Mouse (Mus musculus): Measurements from ENCODE around the gene Chkb. TPM values are rescaled to one million over a fixed set of nuclear protein-coding genes. Genes with fewer than 3 reads are reported as not detected.

The Chkb gene
- polyA plus RNA-seq (2014; fragmentation: Nextera tagmentation; extraction: Ambion mirVana): 44.7 and 48.1 TPM in 2 replicates

DNA sequence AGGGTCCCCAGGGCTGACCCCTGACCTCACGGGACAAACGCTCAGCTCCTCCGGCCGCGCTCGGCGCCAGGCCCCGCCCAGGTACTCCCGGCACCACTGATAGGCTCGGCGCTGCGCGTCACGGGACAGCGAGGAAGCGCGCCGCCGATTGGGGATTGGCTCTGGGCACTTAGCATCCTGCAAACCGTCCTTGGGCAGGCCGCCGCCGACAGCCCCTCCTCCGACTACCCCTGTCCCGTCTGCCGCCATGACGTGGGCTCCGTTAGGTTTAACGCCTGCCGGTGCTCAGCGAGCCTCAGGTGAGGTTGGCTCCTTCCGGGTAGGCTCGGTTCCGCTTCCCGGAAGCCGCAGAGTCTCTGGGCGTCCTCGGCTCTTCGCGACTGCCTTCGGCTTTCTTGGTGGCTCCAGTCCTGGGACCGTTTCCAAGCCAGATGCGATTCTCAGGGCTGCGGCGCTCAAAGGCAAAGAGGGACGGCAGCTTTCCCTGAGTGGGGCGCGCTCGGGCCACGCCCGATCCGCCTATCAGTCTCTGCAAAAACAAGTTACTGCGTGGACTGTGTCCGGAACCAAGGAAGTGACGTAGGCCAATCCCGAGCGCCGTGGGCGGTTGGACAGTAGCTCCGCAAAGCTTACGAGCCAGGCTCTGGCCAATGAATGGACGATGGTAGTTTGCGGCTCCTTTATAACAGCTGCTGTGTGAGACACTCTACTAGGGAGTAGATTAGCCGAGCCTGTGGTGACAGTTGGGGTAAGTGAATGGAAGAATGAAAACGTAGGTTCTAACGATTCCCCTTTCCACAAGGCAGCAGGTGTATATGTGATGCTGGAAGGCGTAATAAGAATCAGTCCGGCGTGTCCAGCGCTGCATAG, at the start of gene Chkb, which contains the start of the genes C730034F03Rik and Gm44502:
Chkb (minus strand) TSS at position 557 of the 870 bp plus-strand sequence.
C730034F03Rik (plus strand) TSS at position 238 of the 870 bp plus-strand sequence.
Gm44502 (minus strand) TSS at position 345 of the 870 bp plus-strand sequence.
- peaks cover 13% of the 10 kb centered on the region for H3K4me1 ChIP-seq (ENCODE audit: control insufficient read depth, insufficient read depth, low read length)
- 1% methylated on average over 48 of the region's 70 CpGs for WGBS

GRCm38 (mm10) chr15:89478622-89479021, 48.9 kb upstream of the Chkb start:
- H3K27ac ChIP-seq (replicated peaks; ENCODE audit: low read depth, low read length): no peak overlapping the region
- 0 out of 2 replicates have a peak, but pooled peaks cover 3% of the 10 kb centered on the region for H3K9me3 ChIP-seq (ENCODE audit: control insufficient read depth, low read length)
- H3K4me2 ChIP-seq (ENCODE audit: low read depth, low read length): no peak overlapping the region
- H3K9ac ChIP-seq (ENCODE audit: low read depth, low read length): no peak overlapping the region
- no peak for ATAC-seq (ENCODE audit: low read depth)
- no peaks in the 10 kb centered on the region for H3K36me3 ChIP-seq (ENCODE audit: control insufficient read depth, insufficient read depth, low read length)
- H3K4me1 ChIP-seq (ENCODE audit: control insufficient read depth, insufficient read depth, low read length): peaks cover 12% of the 10 kb centered on the region
- 81% methylated on average over 3 of the region's 3 CpGs for WGBS
- no peak for DNase-seq (ENCODE audit: low spot score)
- H3K27me3 ChIP-seq (replicated peaks; ENCODE audit: control insufficient read depth, insufficient read depth, low read length): no peaks in the 10 kb centered on the region
- no peak overlapping the region for H3K4me3 ChIP-seq (ENCODE audit: low read depth, low read length)

More for the DNA sequence above, at the start of gene Chkb, which contains the start of the genes C730034F03Rik and Gm44502:
- ATAC-seq (ENCODE audit: low read depth): peak; percentile 94
- DNase-seq (ENCODE audit: low spot score): peak; percentile 98
- peak within 1 kb of the TSS; percentile 95 for H3K27ac ChIP-seq (replicated peaks; ENCODE audit: low read depth, low read length)
- H3K4me3 ChIP-seq (ENCODE audit: low read depth, low read length): peak within 1 kb of the TSS; percentile 70
- H3K9me3 ChIP-seq (ENCODE audit: control insufficient read depth, low read length): no peaks in the 10 kb centered on the region
- no peaks in the 10 kb centered on the region for H3K27me3 ChIP-seq (replicated peaks; ENCODE audit: control insufficient read depth, insufficient read depth, low read length)
- peak within 1 kb of the TSS; percentile 80 for H3K9ac ChIP-seq (ENCODE audit: low read depth, low read length)
- H3K4me2 ChIP-seq (ENCODE audit: low read depth, low read length): peak within 1 kb of the TSS; percentile 80
- H3K36me3 ChIP-seq (ENCODE audit: control insufficient read depth, insufficient read depth, low read length): peaks cover 27% of the 10 kb centered on the region

DNA sequence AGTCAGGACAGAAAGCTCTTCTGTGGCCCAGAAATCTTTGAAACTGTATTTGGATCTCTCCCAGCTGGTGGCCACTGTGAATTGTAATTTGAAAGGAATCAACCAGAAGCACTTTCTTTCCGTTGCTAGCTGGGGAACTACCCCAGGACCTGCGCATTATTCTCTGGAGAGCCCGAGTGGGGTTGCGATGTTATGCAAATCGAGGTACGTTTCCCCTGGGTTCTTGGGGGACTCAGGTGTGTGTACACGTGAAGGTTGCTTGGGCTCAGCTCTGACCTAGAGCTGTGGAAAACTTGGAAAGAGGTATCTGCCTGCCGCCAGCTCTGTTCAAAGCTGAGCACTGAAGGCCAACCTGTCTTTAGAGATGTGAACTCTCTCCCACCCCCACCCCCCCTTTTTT, 48.1 kb upstream of the Chkb start:
- Histone ChIP-seq H3K27me3 (replicated peaks; ENCODE audit: control insufficient read depth, insufficient read depth, low read length) (no peaks in the 10 kb centered on the region), H3K36me3 (ENCODE audit: control insufficient read depth, insufficient read depth, low read length) (no peaks in the 10 kb centered on the region), H3K9me3 (ENCODE audit: control insufficient read depth, low read length) (0 out of 2 replicates have a peak, but pooled peaks cover 3% of the 10 kb centered on the region), H3K4me2 (ENCODE audit: low read depth, low read length) (no peak overlapping the region), H3K27ac (replicated peaks; ENCODE audit: low read depth, low read length) (no peak overlapping the region), H3K4me1 (ENCODE audit: control insufficient read depth, insufficient read depth, low read length) (peaks cover 12% of the 10 kb centered on the region), H3K4me3 (ENCODE audit: low read depth, low read length) (no peak overlapping the region), H3K9ac (ENCODE audit: low read depth, low read length) (no peak overlapping the region)
- DNase-seq (ENCODE audit: low spot score): no peak
- 53% methylated on average over 8 of the region's 8 CpGs for WGBS
- ATAC-seq (ENCODE audit: low read depth): no peak

DNA sequence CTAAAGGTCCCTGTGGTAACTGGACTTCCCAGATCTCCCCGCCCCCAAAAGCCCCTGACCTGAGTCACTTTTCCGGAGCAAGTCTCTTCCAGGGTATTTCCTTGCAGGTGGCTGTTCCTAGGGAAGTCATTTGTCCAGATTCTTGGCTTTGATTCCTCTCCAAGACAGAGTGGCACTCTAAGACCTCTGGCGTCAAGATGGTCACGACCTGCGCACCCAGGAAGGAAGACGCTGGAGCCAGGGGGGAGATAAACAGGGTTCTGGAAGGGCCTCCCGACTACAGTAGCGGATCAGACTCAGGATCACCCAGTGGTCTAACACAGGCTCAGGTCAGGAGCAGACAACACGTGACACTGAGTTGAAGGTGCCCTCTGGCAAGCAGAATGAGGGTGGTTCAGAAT, 47.4 kb upstream of the Chkb start, which contains the start of gene Arsa:
Arsa (minus strand) TSS at position 335 of the 401 bp plus-strand sequence.
- Histone ChIP-seq H3K4me1 (ENCODE audit: control insufficient read depth, insufficient read depth, low read length) (peaks cover 12% of the 10 kb centered on the region), H3K4me3 (ENCODE audit: low read depth, low read length) (peak within 1 kb of the TSS; percentile 63), H3K36me3 (ENCODE audit: control insufficient read depth, insufficient read depth, low read length) (no peaks in the 10 kb centered on the region), H3K27ac (replicated peaks; ENCODE audit: low read depth, low read length) (peak within 1 kb of the TSS; percentile 72), H3K27me3 (replicated peaks; ENCODE audit: control insufficient read depth, insufficient read depth, low read length) (no peaks in the 10 kb centered on the region), H3K4me2 (ENCODE audit: low read depth, low read length) (peak within 1 kb of the TSS; percentile 96), H3K9ac (ENCODE audit: low read depth, low read length) (peak within 1 kb of the TSS; percentile 76), H3K9me3 (ENCODE audit: control insufficient read depth, low read length) (no peaks in the 10 kb centered on the region)
- no peak for ATAC-seq (ENCODE audit: low read depth)
- WGBS: 34% methylated on average over 9 of the region's 9 CpGs
- no peak for DNase-seq (ENCODE audit: low spot score)

GRCm38 (mm10) chr15:89476475-89476815, 46.7 kb upstream of the Chkb start:
- ATAC-seq (ENCODE audit: low read depth): no peak; the same call in 1 of the 2 replicates
- H3K27me3 ChIP-seq (replicated peaks; ENCODE audit: control insufficient read depth, insufficient read depth, low read length): no peaks in the 10 kb centered on the region
- 3% methylated on average over 5 of the region's 5 CpGs for WGBS

DNA sequence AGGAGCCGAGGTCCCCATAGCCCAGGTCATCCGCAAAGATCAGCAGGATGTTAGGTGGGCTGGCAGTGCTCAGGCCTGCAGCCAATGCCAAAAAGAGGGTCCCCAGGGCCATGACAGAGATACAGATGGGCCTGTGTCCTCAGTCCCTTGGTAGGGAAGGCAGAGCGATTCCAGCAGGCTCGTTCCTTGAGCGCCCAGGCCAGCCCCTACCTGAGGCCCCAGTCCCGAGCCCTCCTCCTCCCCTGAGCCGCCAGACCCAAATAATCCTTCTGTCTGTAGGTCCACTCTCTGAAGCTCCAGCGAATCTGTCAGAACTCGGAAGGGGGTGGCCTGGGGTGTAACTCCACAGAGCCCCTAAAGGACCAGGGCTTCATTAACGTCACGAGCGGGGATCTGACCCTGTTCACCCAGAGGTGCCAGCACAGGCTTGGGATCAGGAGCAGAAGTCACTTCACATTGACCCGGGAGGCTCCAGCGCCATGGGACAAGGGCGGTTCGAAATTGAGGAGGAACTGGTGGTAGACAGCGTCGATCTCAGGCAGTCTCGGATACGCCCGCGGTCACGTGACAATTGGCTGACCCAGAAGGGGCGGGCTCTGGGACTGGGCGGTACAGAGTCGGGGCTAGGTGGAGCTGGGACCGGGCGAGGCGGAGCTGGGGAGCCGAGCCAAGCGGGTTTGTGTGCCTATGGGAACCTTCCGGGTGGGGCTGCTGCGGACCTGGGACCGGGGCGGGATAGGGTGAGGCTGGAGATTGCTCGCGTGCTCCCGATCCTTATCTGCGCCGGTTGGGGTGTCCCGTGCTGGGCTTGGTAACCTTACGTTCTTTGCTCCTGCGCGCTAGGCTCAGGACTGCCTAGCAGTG, 46.1 kb upstream of the Chkb start:
- whole genome bisulfite sequencing: 11% methylated on average over 36 of the region's 44 CpGs
- ATAC-seq (ENCODE audit: low read depth): peak; percentile 99
- H3K9ac ChIP-seq (ENCODE audit: low read depth, low read length): peak overlapping the region; percentile 76

More at GRCm38 (mm10) chr15:89476475-89476815, 46.7 kb upstream of the Chkb start:
- peak overlapping the region; percentile 96 for H3K4me2 ChIP-seq (ENCODE audit: low read depth, low read length)
- H3K36me3 ChIP-seq (ENCODE audit: control insufficient read depth, insufficient read depth, low read length): no peaks in the 10 kb centered on the region
- no peak for DNase-seq (ENCODE audit: low spot score)
- peak overlapping the region; percentile 63 for H3K4me3 ChIP-seq (ENCODE audit: low read depth, low read length)
- H3K27ac ChIP-seq (replicated peaks; ENCODE audit: low read depth, low read length): peak overlapping the region; percentile 72
- H3K9me3 ChIP-seq (ENCODE audit: control insufficient read depth, low read length): no peaks in the 10 kb centered on the region
- H3K4me1 ChIP-seq (ENCODE audit: control insufficient read depth, insufficient read depth, low read length): peaks cover 12% of the 10 kb centered on the region
- peak overlapping the region; percentile 76 for H3K9ac ChIP-seq (ENCODE audit: low read depth, low read length)

DNA sequence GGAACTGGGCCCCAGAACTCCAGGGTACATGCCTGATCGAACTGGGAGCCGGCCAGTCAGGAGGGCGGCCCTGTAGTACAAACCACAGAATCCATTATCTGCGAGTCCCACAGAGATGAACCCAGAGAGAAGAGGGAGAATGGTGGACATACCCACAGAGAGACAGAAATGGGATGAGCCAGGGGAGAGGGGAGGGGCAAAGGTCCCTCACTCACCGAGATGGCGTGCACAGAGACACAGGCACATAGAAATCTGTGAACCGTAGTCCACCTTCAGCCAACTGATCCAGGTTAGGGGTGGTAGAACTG, 45.5 kb upstream of the Chkb start:
- H3K27me3 ChIP-seq (replicated peaks; ENCODE audit: control insufficient read depth, insufficient read depth, low read length): no peaks in the 10 kb centered on the region
- 89% methylated on average over 7 of the region's 7 CpGs for WGBS
- no peak overlapping the region for H3K27ac ChIP-seq (replicated peaks; ENCODE audit: low read depth, low read length)
- no peak for DNase-seq (ENCODE audit: low spot score)
- ATAC-seq (ENCODE audit: low read depth): no peak
- H3K9ac ChIP-seq (ENCODE audit: low read depth, low read length): peak overlapping the region; percentile 76
- H3K4me3 ChIP-seq (ENCODE audit: low read depth, low read length): peak overlapping the region; percentile 63
- H3K4me2 ChIP-seq (ENCODE audit: low read depth, low read length): peak overlapping the region; percentile 96
- no peaks in the 10 kb centered on the region for H3K9me3 ChIP-seq (ENCODE audit: control insufficient read depth, low read length)
- H3K36me3 ChIP-seq (ENCODE audit: control insufficient read depth, insufficient read depth, low read length): no peaks in the 10 kb centered on the region
- peaks cover 12% of the 10 kb centered on the region for H3K4me1 ChIP-seq (ENCODE audit: control insufficient read depth, insufficient read depth, low read length)

More for the DNA sequence above, 46.1 kb upstream of the Chkb start:
- H3K9me3 ChIP-seq (ENCODE audit: control insufficient read depth, low read length): no peaks in the 10 kb centered on the region
- no peaks in the 10 kb centered on the region for H3K36me3 ChIP-seq (ENCODE audit: control insufficient read depth, insufficient read depth, low read length)
- no peaks in the 10 kb centered on the region for H3K27me3 ChIP-seq (replicated peaks; ENCODE audit: control insufficient read depth, insufficient read depth, low read length)
- peak; percentile 96 for DNase-seq (ENCODE audit: low spot score)
- H3K4me3 ChIP-seq (ENCODE audit: low read depth, low read length): peak overlapping the region; percentile 63
- H3K4me2 ChIP-seq (ENCODE audit: low read depth, low read length): peak overlapping the region; percentile 96
- peaks cover 12% of the 10 kb centered on the region for H3K4me1 ChIP-seq (ENCODE audit: control insufficient read depth, insufficient read depth, low read length)
- H3K27ac ChIP-seq (replicated peaks; ENCODE audit: low read depth, low read length): peak overlapping the region; percentile 72

GRCm38 (mm10) chr15:89474596-89475292, 45.0 kb upstream of the Chkb start:
- Histone ChIP-seq H3K9ac (ENCODE audit: low read depth, low read length) (no peak overlapping the region), H3K4me3 (ENCODE audit: low read depth, low read length) (no peak overlapping the region), H3K4me2 (ENCODE audit: low read depth, low read length) (peak overlapping the region; percentile 96), H3K4me1 (ENCODE audit: control insufficient read depth, insufficient read depth, low read length) (peaks cover 12% of the 10 kb centered on the region), H3K27me3 (replicated peaks; ENCODE audit: control insufficient read depth, insufficient read depth, low read length) (no peaks in the 10 kb centered on the region), H3K27ac (replicated peaks; ENCODE audit: low read depth, low read length) (no peak overlapping the region), H3K9me3 (ENCODE audit: control insufficient read depth, low read length) (no peaks in the 10 kb centered on the region), H3K36me3 (ENCODE audit: control insufficient read depth, insufficient read depth, low read length) (no peaks in the 10 kb centered on the region)
- WGBS: 92% methylated on average over 19 of the region's 19 CpGs
- DNase-seq (ENCODE audit: low spot score): no peak
- ATAC-seq (ENCODE audit: low read depth): no peak

Measured in embryonic facial prominence, embryonic 14.5 days (tissue).